ENCODE assay signal across 8 mouse cellular contexts in the genomic region with DNA sequence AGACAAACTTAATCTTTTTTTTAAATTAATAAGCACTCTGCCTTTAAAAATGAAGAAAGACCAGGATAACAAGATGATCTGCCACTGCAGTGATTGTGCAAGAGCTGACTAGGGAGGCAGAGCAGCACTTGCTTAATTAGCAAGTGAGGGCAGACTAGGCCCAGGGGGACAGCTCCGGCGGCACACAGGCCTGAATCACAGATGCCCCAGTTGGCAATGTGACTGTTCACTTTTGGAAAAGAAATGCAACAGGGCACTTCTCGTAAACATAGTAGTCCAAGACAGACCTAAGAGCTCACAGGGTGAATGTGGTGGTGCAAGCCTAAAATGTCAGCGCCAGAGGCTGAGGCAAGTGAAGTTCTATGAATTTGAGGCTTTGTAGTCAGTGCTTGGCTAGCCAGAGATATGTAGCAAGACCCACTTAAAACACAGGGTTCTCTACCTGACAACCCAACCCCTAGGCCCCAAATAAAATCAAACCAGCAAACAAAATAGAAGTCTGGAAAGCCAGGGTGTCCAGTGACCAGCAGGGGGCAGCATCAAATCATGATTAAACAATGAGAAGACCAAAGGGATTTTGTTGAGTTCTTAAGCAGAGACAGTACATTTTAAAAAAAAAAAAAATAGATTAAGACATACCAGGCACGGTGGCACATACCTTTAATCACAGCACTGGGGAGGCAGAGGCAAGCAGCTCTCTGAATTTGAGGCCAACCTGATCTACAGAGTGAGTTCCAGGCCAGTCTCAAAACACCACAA. TPM values are rescaled to one million over a fixed set of nuclear protein-coding genes. Genes with fewer than 3 reads are reported as not detected.
DNase-seq lines count a peak whose midpoint lies in the region; ATAC-seq and TF ChIP-seq lines count a peak whose summit lies in the region.

No protein-coding gene starts in this region.

- H3K9me3 ChIP-seq in intestine, postnatal 0 days (ENCODE audit: control insufficient read depth), result no peaks in the 10 kb centered on the region
- no peaks in the 10 kb centered on the region for H3K9me3 ChIP-seq in intestine, embryonic 16.5 days (ENCODE audit: control insufficient read depth, low read length)
- H3K9me3 ChIP-seq in heart, postnatal 0 days (replicated peaks; ENCODE audit: control insufficient read depth, low read length), result no peaks in the 10 kb centered on the region
- no peaks in the 10 kb centered on the region for H3K9me3 ChIP-seq in limb, embryonic 11.5 days (ENCODE audit: control insufficient read depth, low read length)
- H3K9me3 ChIP-seq in neural tube, embryonic 11.5 days (ENCODE audit: control insufficient read depth, low read length), result no peaks in the 10 kb centered on the region

- H3K27ac ChIP-seq in intestine, postnatal 0 days (ENCODE audit: low read depth, low read length), result no peak overlapping the region
- no peak overlapping the region for H3K27ac ChIP-seq in intestine, embryonic 16.5 days (ENCODE audit: low read length)
- no peak overlapping the region for H3K27ac ChIP-seq in heart, postnatal 0 days (ENCODE audit: low read depth)
- no peak overlapping the region for H3K27ac ChIP-seq in limb, embryonic 11.5 days (replicated peaks; ENCODE audit: low read depth, low read length)
- H3K27ac ChIP-seq in neural tube, embryonic 11.5 days (ENCODE audit: low read depth, low read length), result no peak overlapping the region

- TF ChIP-seq EP300 in heart, postnatal 0 days (IDR thresholded peaks at IDR 0.05; ENCODE audit: low read depth), result no peak

- H3K9ac ChIP-seq in intestine, postnatal 0 days (ENCODE audit: low read depth, low read length), result no peak overlapping the region
- no peak overlapping the region for H3K9ac ChIP-seq in intestine, embryonic 16.5 days (ENCODE audit: low read depth, low read length)
- no peak overlapping the region for H3K9ac ChIP-seq in heart, postnatal 0 days (replicated peaks; ENCODE audit: low read depth, low read length)
- H3K9ac ChIP-seq in limb, embryonic 11.5 days (ENCODE audit: low read length), result no peak overlapping the region; the same call in 1 of the 2 replicates
- no peak overlapping the region for H3K9ac ChIP-seq in neural tube, embryonic 11.5 days (ENCODE audit: low read length)

- H3K36me3 ChIP-seq in intestine, postnatal 0 days (ENCODE audit: control insufficient read depth, insufficient read depth), result peaks cover 23% of the 10 kb centered on the region
- H3K36me3 ChIP-seq in intestine, embryonic 16.5 days (ENCODE audit: control insufficient read depth, insufficient read depth, low read length), result peaks cover 6% of the 10 kb centered on the region
- H3K36me3 ChIP-seq in heart, postnatal 0 days (replicated peaks; ENCODE audit: control insufficient read depth, insufficient read depth, low read length), result peaks cover 36% of the 10 kb centered on the region
- H3K36me3 ChIP-seq in limb, embryonic 11.5 days (ENCODE audit: control insufficient read depth, insufficient read depth, low read length), result peaks cover 13% of the 10 kb centered on the region
- H3K36me3 ChIP-seq in neural tube, embryonic 11.5 days (ENCODE audit: control insufficient read depth, insufficient read depth, low read length), result peaks cover 5% of the 10 kb centered on the region

- no peak overlapping the region for H3K4me3 ChIP-seq in intestine, postnatal 0 days (ENCODE audit: low read depth, low read length)
- H3K4me3 ChIP-seq in intestine, embryonic 16.5 days (ENCODE audit: low read length), result no peak overlapping the region
- no peak overlapping the region for H3K4me3 ChIP-seq in heart, postnatal 0 days (ENCODE audit: low read depth, low read length)
- no peak overlapping the region for H3K4me3 ChIP-seq in limb, embryonic 11.5 days (ENCODE audit: low read depth, low read length)
- no peak overlapping the region for H3K4me3 ChIP-seq in neural tube, embryonic 11.5 days (ENCODE audit: low read depth, low read length)

- no peak for ATAC-seq in intestine, postnatal 0 days
- no peak for ATAC-seq in intestine, embryonic 16.5 days
- peak; percentile 45; the same call in 1 of the 2 replicates for ATAC-seq in common myeloid progenitor, adult 5-6 weeks (replicated peaks; ENCODE audit: low read depth, poor library complexity, severe bottlenecking)
- ATAC-seq in heart, postnatal 0 days (ENCODE audit: insufficient read depth, low read depth), result peak; percentile 4; the same call in 1 of the 2 replicates
- ATAC-seq in limb, embryonic 11.5 days (ENCODE audit: insufficient number of reproducible peaks, low FRiP score, low TSS enrichment, low read depth), result no peak
- ATAC-seq in neural tube, embryonic 11.5 days (ENCODE audit: insufficient read depth, low FRiP score, low TSS enrichment), result no peak

- peak; percentile 76 for TF ChIP-seq CTCF in intestine, postnatal 0 days (IDR thresholded peaks at IDR 0.05; ENCODE audit: low read depth)
- peak; percentile 73 for TF ChIP-seq CTCF in heart, postnatal 0 days (IDR thresholded peaks at IDR 0.05; ENCODE audit: low read depth)

- DNase-seq in ZHBTc4 (ENCODE audit: low read depth, low spot score), result peak; percentile 86
- peak; percentile 58 for DNase-seq in heart, postnatal 0 days (ENCODE audit: low spot score)
- peak; percentile 86 for DNase-seq in limb, embryonic 11.5 days (ENCODE audit: low spot score)
- peak; percentile 71 for DNase-seq in neural tube, embryonic 11.5 days (ENCODE audit: low spot score)
- peak; percentile 53 to 87 for DNase-seq in thymus, postnatal 10 days (ENCODE audit: low spot score in 2 of 2)

- no peaks in the 10 kb centered on the region for H3K4me1 ChIP-seq in intestine, postnatal 0 days (replicated peaks; ENCODE audit: control insufficient read depth, insufficient read depth, low read length)
- H3K4me1 ChIP-seq in intestine, embryonic 16.5 days (ENCODE audit: control insufficient read depth, insufficient read depth, low read length), result peaks cover 10% of the 10 kb centered on the region; the same call in 1 of the 2 replicates
- H3K4me1 ChIP-seq in heart, postnatal 0 days (ENCODE audit: control insufficient read depth, insufficient read depth), result peaks cover 5% of the 10 kb centered on the region; the same call in 1 of the 2 replicates
- peaks cover 11% of the 10 kb centered on the region; the same call in 1 of the 2 replicates for H3K4me1 ChIP-seq in limb, embryonic 11.5 days (ENCODE audit: control insufficient read depth, insufficient read depth, low read length)
- peaks cover 6% of the 10 kb centered on the region; the same call in 1 of the 2 replicates for H3K4me1 ChIP-seq in neural tube, embryonic 11.5 days (ENCODE audit: control insufficient read depth, insufficient read depth, low read length)

- 64% methylated on average over 5 of the region's 5 CpGs for WGBS in intestine, postnatal 0 days
- 66% methylated on average over 5 of the region's 5 CpGs for WGBS in intestine, embryonic 16.5 days
- 68% methylated on average over 5 of the region's 5 CpGs for WGBS in heart, postnatal 0 days
- WGBS in limb, embryonic 11.5 days, result 71% methylated on average over 5 of the region's 5 CpGs
- WGBS in neural tube, embryonic 11.5 days, result 76% methylated on average over 5 of the region's 5 CpGs

- no peak overlapping the region for H3K4me2 ChIP-seq in intestine, postnatal 0 days (replicated peaks; ENCODE audit: low read depth)
- no peak overlapping the region for H3K4me2 ChIP-seq in intestine, embryonic 16.5 days (ENCODE audit: low read depth, low read length)
- no peak overlapping the region for H3K4me2 ChIP-seq in heart, postnatal 0 days (ENCODE audit: low read depth, low read length)
- no peak overlapping the region for H3K4me2 ChIP-seq in limb, embryonic 11.5 days (ENCODE audit: low read depth, severe bottlenecking)
- no peak overlapping the region for H3K4me2 ChIP-seq in neural tube, embryonic 11.5 days (ENCODE audit: low read depth)

- H3K27me3 ChIP-seq in intestine, postnatal 0 days (replicated peaks; ENCODE audit: control insufficient read depth, insufficient read depth, low read length), result no peaks in the 10 kb centered on the region
- H3K27me3 ChIP-seq in intestine, embryonic 16.5 days (replicated peaks; ENCODE audit: control insufficient read depth, insufficient read depth, low read length), result no peaks in the 10 kb centered on the region
- no peaks in the 10 kb centered on the region for H3K27me3 ChIP-seq in heart, postnatal 0 days (ENCODE audit: control insufficient read depth, insufficient read depth, low read length)
- H3K27me3 ChIP-seq in limb, embryonic 11.5 days (ENCODE audit: control insufficient read depth, insufficient read depth, low read length), result no peaks in the 10 kb centered on the region
- H3K27me3 ChIP-seq in neural tube, embryonic 11.5 days (ENCODE audit: control insufficient read depth, insufficient read depth, low read length), result no peaks in the 10 kb centered on the region

RNA-seq across cellular contexts. Expression of gene Gng3, which starts 5.6 kb away (rescaled TPM):
- polyA plus RNA-seq in intestine, postnatal 0 days (2015; fragmentation: Nextera tagmentation; extraction: Ambion mirVana), result 9.4 and 10.9 TPM in 2 replicates
- polyA plus RNA-seq in intestine, embryonic 16.5 days (2015; fragmentation: Nextera tagmentation; extraction: Ambion mirVana), result 13.3 and 14.3 TPM in 2 replicates
- not detected in 2 replicates for total RNA-seq in common myeloid progenitor, adult 5-6 weeks (2017)
- not detected in 2 replicates for total RNA-seq in heart, postnatal 0 days (2014; rRNA removed; ENCODE audit: low replicate concordance)
- 0.29 and 0.48 TPM in 2 replicates for polyA plus RNA-seq in heart, postnatal 0 days (2015; fragmentation: Nextera tagmentation; extraction: Ambion mirVana)
- 9.1 and 9.6 TPM in 2 replicates for polyA plus RNA-seq in limb, embryonic 11.5 days (2014; fragmentation: Nextera tagmentation; extraction: Ambion mirVana)
- 137 and 151 TPM in 2 replicates for polyA plus RNA-seq in neural tube, embryonic 11.5 days (2014; fragmentation: Nextera tagmentation; extraction: Ambion mirVana)

RNA-seq across cellular contexts. Expression of gene Lrrn4cl, which starts 6.0 kb away (rescaled TPM):
- polyA plus RNA-seq in intestine, postnatal 0 days (2015; fragmentation: Nextera tagmentation; extraction: Ambion mirVana), result 2.2 TPM in 2 replicates
- polyA plus RNA-seq in intestine, embryonic 16.5 days (2015; fragmentation: Nextera tagmentation; extraction: Ambion mirVana), result 1.6 and 1.7 TPM in 2 replicates
- 0.73 TPM in 1 of 2 replicates, not detected in the other for total RNA-seq in common myeloid progenitor, adult 5-6 weeks (2017)
- total RNA-seq in heart, postnatal 0 days (2014; rRNA removed; ENCODE audit: low replicate concordance), result 5.8 and 8.4 TPM in 2 replicates
- polyA plus RNA-seq in heart, postnatal 0 days (2015; fragmentation: Nextera tagmentation; extraction: Ambion mirVana), result 1.5 and 1.8 TPM in 2 replicates
- polyA plus RNA-seq in limb, embryonic 11.5 days (2014; fragmentation: Nextera tagmentation; extraction: Ambion mirVana), result 0.12 and 0.47 TPM in 2 replicates
- 0.32 and 0.44 TPM in 2 replicates for polyA plus RNA-seq in neural tube, embryonic 11.5 days (2014; fragmentation: Nextera tagmentation; extraction: Ambion mirVana)

RNA-seq across cellular contexts. Expression of gene Bscl2, which starts 7.3 kb away (rescaled TPM):
- polyA plus RNA-seq in intestine, postnatal 0 days (2015; fragmentation: Nextera tagmentation; extraction: Ambion mirVana), result 43.2 and 47.2 TPM in 2 replicates
- polyA plus RNA-seq in intestine, embryonic 16.5 days (2015; fragmentation: Nextera tagmentation; extraction: Ambion mirVana), result 48.5 and 49.7 TPM in 2 replicates
- total RNA-seq in common myeloid progenitor, adult 5-6 weeks (2017), result 34.5 and 41.5 TPM in 2 replicates
- total RNA-seq in heart, postnatal 0 days (2014; rRNA removed; ENCODE audit: low replicate concordance), result 34.7 and 54.2 TPM in 2 replicates
- 32.1 and 33.3 TPM in 2 replicates for polyA plus RNA-seq in heart, postnatal 0 days (2015; fragmentation: Nextera tagmentation; extraction: Ambion mirVana)
- 34.1 and 35.0 TPM in 2 replicates for polyA plus RNA-seq in limb, embryonic 11.5 days (2014; fragmentation: Nextera tagmentation; extraction: Ambion mirVana)
- polyA plus RNA-seq in neural tube, embryonic 11.5 days (2014; fragmentation: Nextera tagmentation; extraction: Ambion mirVana), result 54.1 and 55.3 TPM in 2 replicates

RNA-seq across cellular contexts. Expression of gene AC129217.1, which starts 15.0 kb away (rescaled TPM):
- not detected in 2 replicates for polyA plus RNA-seq in intestine, postnatal 0 days (2015; fragmentation: Nextera tagmentation; extraction: Ambion mirVana)
- polyA plus RNA-seq in intestine, embryonic 16.5 days (2015; fragmentation: Nextera tagmentation; extraction: Ambion mirVana), result not detected in 2 replicates
- 4.2 TPM in 1 of 2 replicates, not detected in the other for total RNA-seq in common myeloid progenitor, adult 5-6 weeks (2017)
- 7.0 TPM in 1 of 2 replicates, not detected in the other for total RNA-seq in heart, postnatal 0 days (2014; rRNA removed; ENCODE audit: low replicate concordance)
- not detected in 2 replicates for polyA plus RNA-seq in heart, postnatal 0 days (2015; fragmentation: Nextera tagmentation; extraction: Ambion mirVana)
- not detected in 2 replicates for polyA plus RNA-seq in limb, embryonic 11.5 days (2014; fragmentation: Nextera tagmentation; extraction: Ambion mirVana)
- 0.57 TPM in 1 of 2 replicates, not detected in the other for polyA plus RNA-seq in neural tube, embryonic 11.5 days (2014; fragmentation: Nextera tagmentation; extraction: Ambion mirVana)

RNA-seq across cellular contexts. Expression of gene Hnrnpul2, which starts 24.7 kb away (rescaled TPM):
- polyA plus RNA-seq in intestine, postnatal 0 days (2015; fragmentation: Nextera tagmentation; extraction: Ambion mirVana), result 5.4 and 6.0 TPM in 2 replicates
- 3.7 and 4.3 TPM in 2 replicates for polyA plus RNA-seq in intestine, embryonic 16.5 days (2015; fragmentation: Nextera tagmentation; extraction: Ambion mirVana)
- 89.1 and 100 TPM in 2 replicates for total RNA-seq in common myeloid progenitor, adult 5-6 weeks (2017)
- 7.1 and 12.6 TPM in 2 replicates for total RNA-seq in heart, postnatal 0 days (2014; rRNA removed; ENCODE audit: low replicate concordance)
- 2.5 and 2.6 TPM in 2 replicates for polyA plus RNA-seq in heart, postnatal 0 days (2015; fragmentation: Nextera tagmentation; extraction: Ambion mirVana)
- 6.9 and 8.0 TPM in 2 replicates for polyA plus RNA-seq in limb, embryonic 11.5 days (2014; fragmentation: Nextera tagmentation; extraction: Ambion mirVana)
- 5.7 and 6.1 TPM in 2 replicates for polyA plus RNA-seq in neural tube, embryonic 11.5 days (2014; fragmentation: Nextera tagmentation; extraction: Ambion mirVana)

Comparison
In these comparisons a context has a peak if more than half of its experiments do, and no peak if none do; other contexts are left out.
1. ATAC-seq: peak in common myeloid progenitor, adult 5-6 weeks (single experiment) and heart, postnatal 0 days (single experiment); none in intestine, postnatal 0 days (single experiment), intestine, embryonic 16.5 days (single experiment), limb, embryonic 11.5 days (single experiment) and neural tube, embryonic 11.5 days (single experiment).
2. Peak in every context shown above with its lines, with median percentiles within 50 percentile points of each other: DNase-seq.